Mouse (Mus musculus): ENCODE data around the gene Ccp110. TPM values are rescaled to one million over a fixed set of nuclear protein-coding genes. Genes with fewer than 3 reads are reported as not detected.

The Ccp110 gene
- polyA plus RNA-seq, 1 experiment from 2014 or later = 6.8 TPM

- H3K4me3 ChIP-seq = no peak overlapping the region
Observed at GRCm38 (mm10) chr7:118728846-118729587, 16.7 kb downstream of the Ccp110 start.

GRCm38 (mm10) chr7:118731781-118732180 lies 19.4 kb downstream of the Ccp110 start:
- H3K4me3 ChIP-seq = no peak overlapping the region
- WGBS = 78% methylated on average over 3 of the region's 3 CpGs
- no peaks in the 10 kb centered on the region for H3K4me1 ChIP-seq
- no peak overlapping the region for H3K27ac ChIP-seq (replicated peaks)
- no peak overlapping the region for H3K4me2 ChIP-seq
- H3K36me3 ChIP-seq = peaks cover 66% of the 10 kb centered on the region
- no peak overlapping the region for H3K9ac ChIP-seq
- no peaks in the 10 kb centered on the region for H3K9me3 ChIP-seq
- ATAC-seq (ENCODE audit: extremely low read depth, insufficient number of reproducible peaks, low FRiP score, low TSS enrichment) = no peak
- no peaks in the 10 kb centered on the region for H3K27me3 ChIP-seq (replicated peaks)

More at GRCm38 (mm10) chr7:118728846-118729587, 16.7 kb downstream of the Ccp110 start:
- Histone ChIP-seq H3K27ac (replicated peaks) (no peak overlapping the region), H3K36me3 (peaks cover 82% of the 10 kb centered on the region), H3K9me3 (no peaks in the 10 kb centered on the region), H3K27me3 (replicated peaks) (no peaks in the 10 kb centered on the region), H3K4me1 (no peaks in the 10 kb centered on the region), H3K9ac (no peak overlapping the region), H3K4me2 (no peak overlapping the region)
- ATAC-seq (ENCODE audit: extremely low read depth, insufficient number of reproducible peaks, low FRiP score, low TSS enrichment) = no peak
- WGBS = 82% methylated on average over 13 of the region's 13 CpGs

- H3K27me3 ChIP-seq (replicated peaks) = no peaks in the 10 kb centered on the region; the same call in 1 of the 2 replicates
- no peak for ATAC-seq (ENCODE audit: extremely low read depth, insufficient number of reproducible peaks, low FRiP score, low TSS enrichment)
- H3K4me1 ChIP-seq = no peaks in the 10 kb centered on the region
- H3K9me3 ChIP-seq = no peaks in the 10 kb centered on the region
- no peak overlapping the region for H3K4me3 ChIP-seq
- H3K36me3 ChIP-seq = peaks cover 53% of the 10 kb centered on the region
- 85% methylated on average over 13 of the region's 13 CpGs for WGBS
- H3K4me2 ChIP-seq = no peak overlapping the region
- no peak overlapping the region for H3K27ac ChIP-seq (replicated peaks)
- no peak overlapping the region for H3K9ac ChIP-seq
Observed at GRCm38 (mm10) chr7:118733225-118733624, 20.9 kb downstream of the Ccp110 start.

- Histone ChIP-seq H3K4me2 (no peak overlapping the region), H3K9me3 (no peaks in the 10 kb centered on the region), H3K4me1 (peaks cover 18% of the 10 kb centered on the region), H3K9ac (no peak overlapping the region), H3K27ac (replicated peaks) (no peak overlapping the region), H3K4me3 (no peak overlapping the region), H3K36me3 (peaks cover 11% of the 10 kb centered on the region), H3K27me3 (replicated peaks) (peaks cover 3% of the 10 kb centered on the region; the same call in 1 of the 2 replicates)
- 74% methylated on average over 1 of the region's 1 CpGs for WGBS
- no peak for ATAC-seq (ENCODE audit: extremely low read depth, insufficient number of reproducible peaks, low FRiP score, low TSS enrichment)
Observed at GRCm38 (mm10) chr7:118738730-118739129, 26.4 kb downstream of the Ccp110 start.

- peak within 1 kb of the TSS; percentile 69 for H3K4me3 ChIP-seq
- H3K9ac ChIP-seq = peak within 1 kb of the TSS; percentile 76
- H3K9me3 ChIP-seq = no peaks in the 10 kb centered on the region
- peaks cover 13% of the 10 kb centered on the region for H3K36me3 ChIP-seq
- peak within 1 kb of the TSS; percentile 83 for H3K4me2 ChIP-seq
- H3K27ac ChIP-seq (replicated peaks) = peak within 1 kb of the TSS; percentile 33
- peak; percentile 69 for ATAC-seq (ENCODE audit: extremely low read depth, insufficient number of reproducible peaks, low FRiP score, low TSS enrichment)
- H3K4me1 ChIP-seq = peaks cover 18% of the 10 kb centered on the region
- 3% methylated on average over 16 of the region's 16 CpGs for WGBS
- H3K27me3 ChIP-seq (replicated peaks) = peaks cover 3% of the 10 kb centered on the region; the same call in 1 of the 2 replicates
Observed at GRCm38 (mm10) chr7:118739975-118740531, 27.7 kb downstream of the Ccp110 start, which contains the start of gene Vps35l. Gene Vps35l, plus strand, starts transcription at chr7:118740226.

- peaks cover 17% of the 10 kb centered on the region for H3K36me3 ChIP-seq
- H3K27ac ChIP-seq (replicated peaks) = peak overlapping the region; percentile 33
- H3K27me3 ChIP-seq (replicated peaks) = peaks cover 3% of the 10 kb centered on the region; the same call in 1 of the 2 replicates
- H3K9me3 ChIP-seq = no peaks in the 10 kb centered on the region
- peak overlapping the region; percentile 69 for H3K4me3 ChIP-seq
- H3K4me1 ChIP-seq = peaks cover 18% of the 10 kb centered on the region
- 2% methylated on average over 41 of the region's 41 CpGs for WGBS
- H3K4me2 ChIP-seq = peak overlapping the region; percentile 83
- peak overlapping the region; percentile 76 for H3K9ac ChIP-seq
- ATAC-seq (ENCODE audit: extremely low read depth, insufficient number of reproducible peaks, low FRiP score, low TSS enrichment) = peak; percentile 84
Observed at GRCm38 (mm10) chr7:118740532-118741338, 28.4 kb downstream of the Ccp110 start.

GRCm38 (mm10) chr7:118742278-118742677 lies 29.9 kb downstream of the Ccp110 start:
- 66% methylated on average over 6 of the region's 6 CpGs for WGBS
- peaks cover 32% of the 10 kb centered on the region for H3K36me3 ChIP-seq
- ATAC-seq (ENCODE audit: extremely low read depth, insufficient number of reproducible peaks, low FRiP score, low TSS enrichment) = no peak
- H3K9me3 ChIP-seq = no peaks in the 10 kb centered on the region
- no peak overlapping the region for H3K4me2 ChIP-seq
- H3K27me3 ChIP-seq (replicated peaks) = peaks cover 3% of the 10 kb centered on the region; the same call in 1 of the 2 replicates
- no peak overlapping the region for H3K4me3 ChIP-seq
- H3K4me1 ChIP-seq = peaks cover 18% of the 10 kb centered on the region
- H3K27ac ChIP-seq (replicated peaks) = no peak overlapping the region
- H3K9ac ChIP-seq = no peak overlapping the region

GRCm38 (mm10) chr7:118744766-118745165 lies 32.4 kb downstream of the Ccp110 start:
- Histone ChIP-seq H3K27ac (replicated peaks) (no peak overlapping the region), H3K27me3 (replicated peaks) (no peaks in the 10 kb centered on the region), H3K9ac (no peak overlapping the region), H3K4me2 (no peak overlapping the region), H3K9me3 (no peaks in the 10 kb centered on the region), H3K4me3 (no peak overlapping the region), H3K36me3 (peaks cover 57% of the 10 kb centered on the region), H3K4me1 (peaks cover 18% of the 10 kb centered on the region)
- ATAC-seq (ENCODE audit: extremely low read depth, insufficient number of reproducible peaks, low FRiP score, low TSS enrichment) = no peak
- WGBS = 89% methylated on average over 5 of the region's 5 CpGs

- Histone ChIP-seq H3K4me3 (no peak overlapping the region), H3K27ac (replicated peaks) (no peak overlapping the region), H3K27me3 (replicated peaks) (no peaks in the 10 kb centered on the region), H3K9me3 (no peaks in the 10 kb centered on the region), H3K9ac (no peak overlapping the region), H3K4me2 (no peak overlapping the region), H3K4me1 (no peaks in the 10 kb centered on the region), H3K36me3 (peaks cover 89% of the 10 kb centered on the region)
- 86% methylated on average over 12 of the region's 12 CpGs for WGBS
- ATAC-seq (ENCODE audit: extremely low read depth, insufficient number of reproducible peaks, low FRiP score, low TSS enrichment) = no peak
Observed at GRCm38 (mm10) chr7:118747891-118748672, 35.7 kb downstream of the Ccp110 start.

- H3K27ac ChIP-seq (replicated peaks) = no peak overlapping the region
- no peaks in the 10 kb centered on the region for H3K27me3 ChIP-seq (replicated peaks)
- no peak overlapping the region for H3K4me3 ChIP-seq
- no peak overlapping the region for H3K9ac ChIP-seq
- no peak overlapping the region for H3K4me2 ChIP-seq
- no peaks in the 10 kb centered on the region for H3K4me1 ChIP-seq
- 81% methylated on average over 8 of the region's 8 CpGs for WGBS
- ATAC-seq (ENCODE audit: extremely low read depth, insufficient number of reproducible peaks, low FRiP score, low TSS enrichment) = no peak
- H3K9me3 ChIP-seq = no peaks in the 10 kb centered on the region; the same call in 1 of the 2 replicates
- peaks cover 96% of the 10 kb centered on the region for H3K36me3 ChIP-seq
Observed at GRCm38 (mm10) chr7:118749706-118750105, 37.4 kb downstream of the Ccp110 start.
